Mouse (Mus musculus) CH12.LX (cell line): ENCODE measurements around the gene Serinc4. TPM values are rescaled to one million over a fixed set of nuclear protein-coding genes. Genes with fewer than 3 reads are reported as not detected.

Source experiments
- DNase-seq: peaks from one replicate; pipeline ENCODE4 v3.0.0-alpha.2; 2013; ENCODE audit errors: extremely low read depth
- H3K27ac ChIP-seq: 2 replicates; pipeline ENCODE4 v1.5.1; 2012; ENCODE audit warnings: low read depth, mild to moderate bottlenecking, control low read depth, moderate library complexity; ENCODE audit not compliant: insufficient read depth
- H3K27me3 ChIP-seq: replicated peaks from 2 replicates; pipeline ENCODE3; 2012; ENCODE audit warnings: inconsistent platforms
- H3K36me3 ChIP-seq, 2 experiments: replicated peaks in 1 of 2; 2 replicates each; pipeline versions ENCODE3 to v1.6.1; 2012; ENCODE audit warnings: inconsistent platforms in 1 of 2, low read length in 1 of 2, mild to moderate bottlenecking in 1 of 2, mixed read lengths in 1 of 2, moderate library complexity in 1 of 2; ENCODE audit not compliant: control insufficient read depth in 1 of 2, insufficient read depth in 1 of 2
- H3K4me1 ChIP-seq, 2 experiments: 2 replicates each; pipeline ENCODE4 v1.6.1; 2012; ENCODE audit warnings: inconsistent platforms in 1 of 2, moderate library complexity in 1 of 2; ENCODE audit not compliant: insufficient read depth in 2 of 2, control insufficient read depth in 1 of 2
- H3K4me2 ChIP-seq: 2 replicates; pipeline ENCODE4 v1.6.1; 2012; ENCODE audit warnings: low read depth, mild to moderate bottlenecking, control low read depth; ENCODE audit not compliant: poor library complexity, insufficient read depth, severe bottlenecking
- H3K4me3 ChIP-seq, 3 experiments: fragments of 150-350 bp in 1 of 3; sonication (generic) in 1 of 3; replicated peaks in 1 of 3; 2 replicates each; pipeline versions ENCODE3 to v1.5.1; 2011 to 2012; ENCODE audit warnings: low read depth in 2 of 3, low read length in 2 of 3, mild to moderate bottlenecking in 2 of 3, moderate library complexity in 2 of 3, control low read depth in 1 of 3, improper control_type of control experiment in 1 of 3, inconsistent platforms in 1 of 3, mixed read lengths in 1 of 3; ENCODE audit not compliant: poor library complexity in 1 of 3
- H3K79me2 ChIP-seq: replicated peaks from 2 replicates; pipeline ENCODE4 v1.6.1; 2012; ENCODE audit warnings: mild to moderate bottlenecking, moderate library complexity; ENCODE audit not compliant: control insufficient read depth, poor library complexity, insufficient read depth, severe bottlenecking; ENCODE audit errors: extremely low read depth
- H3K9ac ChIP-seq: 2 replicates; pipeline ENCODE4 v1.6.1; 2012; ENCODE audit warnings: low read depth, mild to moderate bottlenecking, control low read depth, moderate library complexity; ENCODE audit not compliant: insufficient read depth
- H3K9me3 ChIP-seq: replicated peaks from 2 replicates; pipeline ENCODE3; 2012; ENCODE audit warnings: low read length, inconsistent platforms, mixed read lengths
- BHLHE40 ChIP-seq: IDR thresholded peaks from 2 replicates; pipeline ENCODE4 v1.6.1; 2011; ENCODE audit warnings: mild to moderate bottlenecking, low read depth, low read length, improper control_type of control experiment
- CHD1 ChIP-seq: IDR thresholded peaks from 2 replicates; pipeline ENCODE4 v1.6.1; 2012; ENCODE audit warnings: low read depth, low read length, improper control_type of control experiment, inconsistent platforms
- CHD2 ChIP-seq: IDR thresholded peaks from 2 replicates; pipeline ENCODE4 v1.6.1; 2011; ENCODE audit warnings: low read length, improper control_type of control experiment
- E2F4 ChIP-seq: IDR thresholded peaks from 2 replicates; pipeline ENCODE4 v1.6.1; 2011; ENCODE audit warnings: low read depth, low read length, improper control_type of control experiment; ENCODE audit not compliant: insufficient replicate concordance
- EP300 ChIP-seq: IDR thresholded peaks from 2 replicates; pipeline ENCODE4 v1.6.1; 2011; ENCODE audit warnings: low read length, improper control_type of control experiment
- ETS1 ChIP-seq: conservative IDR thresholded peaks from 2 replicates; pipeline ENCODE4 v1.6.1; 2012; ENCODE audit warnings: low read depth, mild to moderate bottlenecking, inconsistent platforms, low read length, improper control_type of control experiment, moderate library complexity
- HCFC1 ChIP-seq: IDR thresholded peaks from 2 replicates; pipeline ENCODE4 v1.6.1; 2012; ENCODE audit warnings: low read depth, mild to moderate bottlenecking, inconsistent platforms, low read length, improper control_type of control experiment
- IRF4 ChIP-seq: IDR thresholded peaks from 2 replicates; pipeline ENCODE4 v1.6.1; 2014; ENCODE audit warnings: low read depth, mild to moderate bottlenecking, inconsistent platforms, low read length, improper control_type of control experiment
- JUND ChIP-seq: conservative IDR thresholded peaks from 2 replicates; pipeline ENCODE4 v1.6.1; 2011; ENCODE audit warnings: low read depth, low read length, improper control_type of control experiment
- MAFK ChIP-seq: IDR thresholded peaks from 2 replicates; pipeline ENCODE4 v1.6.1; 2011; ENCODE audit warnings: low read length, improper control_type of control experiment; ENCODE audit not compliant: insufficient replicate concordance
- MAX ChIP-seq: IDR thresholded peaks from 2 replicates; pipeline ENCODE4 v1.6.1; 2011; ENCODE audit warnings: low read length, improper control_type of control experiment
- MEF2A ChIP-seq: IDR thresholded peaks from 2 replicates; pipeline ENCODE4 v1.6.1; 2014; ENCODE audit warnings: low read depth, mild to moderate bottlenecking, inconsistent platforms, low read length, improper control_type of control experiment, borderline replicate concordance
- MXI1 ChIP-seq: IDR thresholded peaks from 2 replicates; pipeline ENCODE4 v1.6.1; 2011; ENCODE audit warnings: mild to moderate bottlenecking, low read depth, low read length, improper control_type of control experiment
- PAX5 ChIP-seq: IDR thresholded peaks from 2 replicates; pipeline ENCODE4 v1.6.1; 2012; ENCODE audit warnings: low read length, inconsistent platforms, mixed read lengths
- POLR2A ChIP-seq: IDR thresholded peaks from 2 replicates; pipeline ENCODE4 v1.6.1; 2011; ENCODE audit warnings: low read depth, mild to moderate bottlenecking, improper control_type of control experiment, low read length
- POLR2AphosphoS2 ChIP-seq: IDR thresholded peaks from 2 replicates; pipeline ENCODE4 v1.6.1; 2011; ENCODE audit warnings: low read depth, low read length, improper control_type of control experiment
- SMC3 ChIP-seq: IDR thresholded peaks from 2 replicates; pipeline ENCODE4 v1.6.1; 2011; ENCODE audit warnings: low read depth, low read length, improper control_type of control experiment
- TBP ChIP-seq: conservative IDR thresholded peaks from 2 replicates; pipeline ENCODE4 v1.6.1; 2011; ENCODE audit warnings: low read depth, low read length, improper control_type of control experiment
- USF1 ChIP-seq: IDR thresholded peaks from 2 replicates; pipeline ENCODE4 v1.6.1; 2014; ENCODE audit warnings: low read depth, mild to moderate bottlenecking, inconsistent platforms, low read length, improper control_type of control experiment
- ZC3H11A ChIP-seq: IDR thresholded peaks from 2 replicates; pipeline ENCODE4 v1.6.1; 2012; ENCODE audit warnings: low read depth, mild to moderate bottlenecking, inconsistent platforms, low read length, improper control_type of control experiment
- dilution Hi-C: fragments of 300-500 bp; cut with MboI; formaldehyde crosslinking; loops from 2 replicates; pipeline ENCODE4 v1.14.3; 2020; ENCODE audit warnings: low sequenced_read_pairs; ENCODE audit not compliant: extremely low pct_unique_long_range_greater_than_20kb, extremely low pct_ligation_motif_present
- in situ Hi-C: fragments of 300-500 bp; cut with MboI; formaldehyde crosslinking; loops from 3 replicates; pipeline ENCODE4 v1.14.3; 2019; ENCODE audit warnings: low sequenced_read_pairs, low pct_ligation_motif_present, low pct_unique_long_range_greater_than_20kb, mixed read lengths
- polyA plus RNA-seq: library from polyadenylated mRNA; unstranded; fragments of >175 nt; gene quantifications from 2 replicates; pipeline ENCODE4 v1.2.1, GENCODE M21; 2012; ENCODE audit warnings: low read depth; ENCODE audit not compliant: insufficient read length
- total RNA-seq, 2 experiments: library from RNA; depleted of rRNA; stranded (reverse); fragments of 300-350 nt in 1 of 2; fragments of >200 nt in 1 of 2; gene quantifications; 2 replicates each; pipeline ENCODE4 v1.2.3; 2012 to 2014

The Serinc4 gene
- total and polyA plus RNA-seq, 3 experiments: 0.17 to 0.89 (median 0.29) TPM

DNA sequence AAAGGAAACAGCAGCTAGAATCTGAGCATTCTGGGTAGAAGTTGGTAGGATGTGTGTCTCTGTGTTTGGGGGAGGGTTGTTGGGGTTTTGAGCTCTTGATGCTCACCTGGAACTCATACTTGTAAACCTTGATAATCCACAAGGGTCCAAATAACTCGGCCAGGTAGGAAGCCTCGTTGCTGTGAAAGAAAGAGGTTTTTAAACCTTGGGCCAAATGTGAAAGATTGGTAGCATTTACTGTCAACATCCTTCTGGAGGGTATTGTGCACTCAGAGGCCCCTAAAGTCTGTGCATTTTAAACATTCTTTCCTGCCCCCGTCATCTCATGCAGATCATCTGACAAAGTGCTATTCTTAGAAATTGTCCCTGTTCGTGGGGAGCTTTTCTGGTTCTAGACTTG, 3.6 kb downstream of the Serinc4 start, which contains the start of gene Hypk:
Gene Hypk (plus strand): TSS at position 301 of the 400 bp plus-strand sequence.
- Histone ChIP-seq H3K9me3 (no peaks in the 10 kb centered on the region), H3K27me3 (peaks cover 1% of the 10 kb centered on the region)
- in situ Hi-C loops: no loop called here
- TF ChIP-seq CHD1: no peak
- TF ChIP-seq ZC3H11A: no peak
- no peak for TF ChIP-seq HCFC1
- TF ChIP-seq MAX: no peak
- TF ChIP-seq USF1: no peak
- TF ChIP-seq, all 38 proteins: peak for 0
- dilution Hi-C loops: no loop called here
- Histone ChIP-seq H3K4me3 (no peak within 1 kb of the TSS), H3K79me2 (peaks cover 10% of the 10 kb centered on the region), H3K9ac (no peak within 1 kb of the TSS), H3K27ac (no peak within 1 kb of the TSS), H3K4me1 (peaks cover 5 to 34% of the 10 kb centered on the region in 2 experiments), H3K36me3 (peaks cover 7 to 40% of the 10 kb centered on the region in 2 experiments), H3K4me2 (no peak within 1 kb of the TSS)
- DNase-seq: no peak

DNA sequence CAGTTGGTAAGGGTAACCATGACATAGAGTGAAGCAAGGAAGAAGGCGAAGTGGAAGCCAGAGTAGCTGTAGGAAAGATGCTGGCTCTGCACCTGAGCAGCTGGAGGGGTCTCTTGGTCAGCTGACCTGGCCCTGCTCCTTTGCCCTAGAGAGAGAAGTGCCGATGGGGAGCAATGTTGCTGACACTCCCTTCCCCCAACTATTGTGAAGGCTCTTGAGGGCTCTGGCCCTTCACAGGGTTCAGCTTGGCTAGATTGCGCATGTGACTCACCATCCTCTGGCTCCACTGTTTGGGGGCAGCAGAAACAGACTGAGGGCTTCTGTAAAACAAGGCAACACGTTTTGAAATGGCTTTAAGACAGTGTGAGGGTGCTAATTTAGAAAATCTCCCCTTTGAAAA, 4.2 kb downstream of the Serinc4 start:
- H3K27ac ChIP-seq: no peak overlapping the region
- peaks cover 5 to 30% of the 10 kb centered on the region in 2 experiments for H3K4me1 ChIP-seq
- dilution Hi-C loops: no loop called here
- H3K36me3 ChIP-seq: peaks cover 7 to 40% of the 10 kb centered on the region in 2 experiments
- no peak for TF ChIP-seq TBP
- TF ChIP-seq SMC3: no peak
- TF ChIP-seq POLR2AphosphoS2: no peak
- no peak for TF ChIP-seq IRF4
- no peak for TF ChIP-seq E2F4
- no peak for TF ChIP-seq CHD1
- TF ChIP-seq USF1: no peak
- TF ChIP-seq JUND: no peak
- TF ChIP-seq PAX5: no peak
- TF ChIP-seq ZC3H11A: no peak
- TF ChIP-seq ETS1: no peak
- TF ChIP-seq MXI1: no peak
- no peak for TF ChIP-seq MAFK
- no peak for TF ChIP-seq POLR2A
- TF ChIP-seq EP300: no peak
- TF ChIP-seq BHLHE40: no peak
- no peak for TF ChIP-seq CHD2
- no peak for TF ChIP-seq MEF2A
- TF ChIP-seq, all 38 proteins: peak for 0
- H3K9ac ChIP-seq: no peak overlapping the region
- H3K79me2 ChIP-seq: peaks cover 7% of the 10 kb centered on the region
- no peak overlapping the region for H3K4me3 ChIP-seq
- in situ Hi-C loops: no loop called here
- no peaks in the 10 kb centered on the region for H3K9me3 ChIP-seq
- DNase-seq: no peak
- H3K27me3 ChIP-seq: peaks cover 5% of the 10 kb centered on the region
- H3K4me2 ChIP-seq: no peak overlapping the region
